ENCODE assay signal across 19 mouse cellular contexts in genomic region chr3:105846294-105847069, GRCm38 (mm10). TPM values are rescaled to one million over a fixed set of nuclear protein-coding genes. Genes with fewer than 3 reads are reported as not detected.
DNase-seq lines count a peak whose midpoint lies in the region; ATAC-seq lines count a peak whose summit lies in the region.
"Had no signal": no experiment of that assay in that cellular context is flagged by ENCODE, and none has a peak within 500 bp of the region (broad histone marks: within the 10 kb centered on the region; RNA-seq: fewer than 3 reads in every experiment).

No protein-coding gene starts in this region.

- no peaks in the 10 kb centered on the region for H3K9me3 ChIP-seq in liver, embryonic 16.5 days (replicated peaks; ENCODE audit: control insufficient read depth, low read length)
- no peaks in the 10 kb centered on the region for H3K9me3 ChIP-seq in hindbrain, embryonic 11.5 days (ENCODE audit: control insufficient read depth, low read length)
- H3K9me3 ChIP-seq: forebrain, embryonic 10.5 days; limb, embryonic 10.5 days; megakaryocyte, embryonic 14.5 days; neural tube, embryonic 13.5 days had no signal

- DNase-seq in urinary bladder, postnatal 36 days (ENCODE audit: low spot score in 2 of 2), result peak; percentile 22 to 30
- no peak for DNase-seq in urinary bladder, postnatal 25 days (ENCODE audit: low spot score)
- peak; percentile 45 for DNase-seq in lung, postnatal 36 days
- DNase-seq in hindbrain, embryonic 11.5 days (ENCODE audit: low spot score), result no peak
- no peak for DNase-seq in kidney, adult 11 months
- no peak for DNase-seq in layer of hippocampus, adult 11-12 months (ENCODE audit: low spot score)
- no peak for DNase-seq in kidney, postnatal 14 days
- DNase-seq: cerebellum, adult 18-20 months; gastrocnemius, postnatal 36 days; kidney, postnatal 36 days; right cerebral cortex, postnatal 4 days; thymus, postnatal 36 days had no signal

- 46% methylated on average over 7 of the region's 7 CpGs for WGBS in liver, embryonic 16.5 days (ENCODE audit: insufficient replicate concordance)
- WGBS in hindbrain, embryonic 11.5 days, result 78% methylated on average over 7 of the region's 7 CpGs

- H3K9ac ChIP-seq in liver, embryonic 16.5 days (ENCODE audit: low read depth, low read length), result no peak overlapping the region
- H3K9ac ChIP-seq in hindbrain, embryonic 11.5 days (ENCODE audit: low read depth, low read length), result no peak overlapping the region
- H3K9ac ChIP-seq: neural tube, embryonic 13.5 days had no signal

- no peak overlapping the region for H3K4me2 ChIP-seq in liver, embryonic 16.5 days (ENCODE audit: low read depth, low read length)
- H3K4me2 ChIP-seq in hindbrain, embryonic 11.5 days (replicated peaks; ENCODE audit: low read depth, low read length), result no peak overlapping the region
- H3K4me2 ChIP-seq: neural tube, embryonic 13.5 days had no signal

- no peak overlapping the region for H3K27ac ChIP-seq in liver, embryonic 16.5 days (ENCODE audit: low read length)
- H3K27ac ChIP-seq in hindbrain, embryonic 11.5 days (ENCODE audit: low read depth, low read length), result no peak overlapping the region
- H3K27ac ChIP-seq: forebrain, embryonic 10.5 days; limb, embryonic 10.5 days; neural tube, embryonic 13.5 days had no signal

- H3K4me1 ChIP-seq in liver, embryonic 16.5 days (ENCODE audit: control insufficient read depth, low read depth, low read length), result peaks cover 6% of the 10 kb centered on the region
- no peaks in the 10 kb centered on the region for H3K4me1 ChIP-seq in hindbrain, embryonic 11.5 days (replicated peaks; ENCODE audit: control insufficient read depth, insufficient read depth, low read length)
- H3K4me1 ChIP-seq: forebrain, embryonic 10.5 days; limb, embryonic 10.5 days; neural tube, embryonic 13.5 days had no signal

- peak; percentile 69; the same call in 1 of the 2 replicates for ATAC-seq in liver, embryonic 16.5 days (ENCODE audit: low read depth)
- ATAC-seq in hindbrain, embryonic 11.5 days (ENCODE audit: low FRiP score), result no peak
- ATAC-seq: inflammation-experienced regulatory T-cells, adult 6 months had no signal

- no peak overlapping the region for H3K4me3 ChIP-seq in liver, embryonic 16.5 days (ENCODE audit: low read depth, low read length)
- H3K4me3 ChIP-seq in hindbrain, embryonic 11.5 days (ENCODE audit: low read depth, low read length), result no peak overlapping the region
- H3K4me3 ChIP-seq: forebrain, embryonic 10.5 days; limb, embryonic 10.5 days; megakaryocyte, embryonic 14.5 days; neural tube, embryonic 13.5 days had no signal

- H3K36me3 ChIP-seq in liver, embryonic 16.5 days (ENCODE audit: control insufficient read depth, insufficient read depth), result no peaks in the 10 kb centered on the region
- no peaks in the 10 kb centered on the region for H3K36me3 ChIP-seq in hindbrain, embryonic 11.5 days (ENCODE audit: control insufficient read depth, insufficient read depth, low read length)
- H3K36me3 ChIP-seq: forebrain, embryonic 10.5 days; limb, embryonic 10.5 days; neural tube, embryonic 13.5 days had no signal

- no peaks in the 10 kb centered on the region for H3K27me3 ChIP-seq in liver, embryonic 16.5 days (ENCODE audit: control insufficient read depth, insufficient read depth, low read depth, low read length)
- no peaks in the 10 kb centered on the region for H3K27me3 ChIP-seq in hindbrain, embryonic 11.5 days (ENCODE audit: control insufficient read depth, insufficient read depth, low read length)
- H3K27me3 ChIP-seq: megakaryocyte, embryonic 14.5 days; neural tube, embryonic 13.5 days had no signal

RNA-seq across cellular contexts. Expression of gene Adora3, which starts 24.2 kb away (rescaled TPM):
- 0.48 and 0.77 TPM in 2 replicates for polyA plus RNA-seq in liver, embryonic 16.5 days (2015; fragmentation: Nextera tagmentation; extraction: Ambion mirVana)
- polyA plus RNA-seq in hindbrain, embryonic 11.5 days (2014; fragmentation: Nextera tagmentation; extraction: Ambion mirVana), result 0.10 and 0.23 TPM in 2 replicates
- polyA plus RNA-seq: heart, embryonic 14.5 days; neural tube, embryonic 13.5 days had no signal

RNA-seq across cellular contexts. Expression of gene Tmigd3, which starts 24.2 kb away (rescaled TPM):
- polyA plus RNA-seq in liver, embryonic 16.5 days (2015; fragmentation: Nextera tagmentation; extraction: Ambion mirVana), result not detected in 2 replicates
- not detected in 2 replicates for polyA plus RNA-seq in hindbrain, embryonic 11.5 days (2014; fragmentation: Nextera tagmentation; extraction: Ambion mirVana)
- polyA plus RNA-seq: forebrain, embryonic 10.5 days; inflammation-experienced regulatory T-cells, adult 6 months; limb, embryonic 10.5 days; neural tube, embryonic 13.5 days had no signal

RNA-seq across cellular contexts. Expression of gene Rap1a, which starts 45.3 kb away (rescaled TPM):
- 98.9 and 102 TPM in 2 replicates for polyA plus RNA-seq in liver, embryonic 16.5 days (2015; fragmentation: Nextera tagmentation; extraction: Ambion mirVana)
- 80.3 and 83.7 TPM in 2 replicates for polyA plus RNA-seq in hindbrain, embryonic 11.5 days (2014; fragmentation: Nextera tagmentation; extraction: Ambion mirVana)

Comparison
In these comparisons a context has a peak if more than half of its experiments do, and no peak if none do; other contexts are left out.
1. DNase-seq: peak in urinary bladder, postnatal 36 days (2 of 2) and lung, postnatal 36 days (single experiment); none in urinary bladder, postnatal 25 days (single experiment), hindbrain, embryonic 11.5 days (single experiment), kidney, adult 11 months (single experiment), layer of hippocampus, adult 11-12 months (single experiment) and kidney, postnatal 14 days (single experiment).